Mouse (Mus musculus): ENCODE measurements around the gene Rbm4b.
"Not testable (repeated sequence)": the region's sequence is repeated elsewhere in the genome, so short reads cannot be mapped to it uniquely, and the experiment has no call there.

Gene Rbm4b

GRCm38 (mm10) chr19:4745681-4746080 lies 10.6 kb upstream of the Rbm4b start:
- DNase-seq: peak; percentile 24

- no peak for DNase-seq
Observed at GRCm38 (mm10) chr19:4746611-4747010, 9.7 kb upstream of the Rbm4b start.

- DNase-seq: no peak
Observed at GRCm38 (mm10) chr19:4747631-4748312, 8.5 kb upstream of the Rbm4b start.

GRCm38 (mm10) chr19:4748493-4748892 lies 7.8 kb upstream of the Rbm4b start:
- no peak for DNase-seq

- DNase-seq: no peak
Observed at GRCm38 (mm10) chr19:4749975-4750374, 6.3 kb upstream of the Rbm4b start.

GRCm38 (mm10) chr19:4755565-4756192 lies 618 bp upstream of the Rbm4b start:
- peak; percentile 95 for DNase-seq

GRCm38 (mm10) chr19:4756921-4757320 lies 624 bp downstream of the Rbm4b start:
- DNase-seq: no peak

GRCm38 (mm10) chr19:4760544-4760943 lies 4.2 kb downstream of the Rbm4b start:
- not testable (repeated sequence) for DNase-seq

- DNase-seq: peak; percentile 62
Observed at GRCm38 (mm10) chr19:4762876-4763275, 6.6 kb downstream of the Rbm4b start.

- DNase-seq: peak; percentile 70
Observed at GRCm38 (mm10) chr19:4767507-4768148, 11.3 kb downstream of the Rbm4b start.

GRCm38 (mm10) chr19:4772785-4773184 lies 16.5 kb downstream of the Rbm4b start:
- DNase-seq: no peak

- DNase-seq: peak; percentile 56
Observed at GRCm38 (mm10) chr19:4782891-4783290, 26.6 kb downstream of the Rbm4b start.

- no peak for DNase-seq
Observed at GRCm38 (mm10) chr19:4785206-4785605, 28.9 kb downstream of the Rbm4b start.

- peak; percentile 28 for DNase-seq
Observed at GRCm38 (mm10) chr19:4786313-4786712, 30.0 kb downstream of the Rbm4b start.

GRCm38 (mm10) chr19:4793281-4793830 lies 37.1 kb downstream of the Rbm4b start:
- DNase-seq: no peak

- peak; percentile 100 for DNase-seq
Observed at GRCm38 (mm10) chr19:4793831-4794422, 37.6 kb downstream of the Rbm4b start, which contains the start of gene Rbm4. TSS of gene Rbm4 (minus strand) at chr19:4793901.

- DNase-seq: no peak
Observed at GRCm38 (mm10) chr19:4795929-4796328, 39.6 kb downstream of the Rbm4b start.

- DNase-seq: no peak
Observed at GRCm38 (mm10) chr19:4797846-4798245, 41.5 kb downstream of the Rbm4b start.

GRCm38 (mm10) chr19:4799083-4799482 lies 42.8 kb downstream of the Rbm4b start:
- DNase-seq: no peak

GRCm38 (mm10) chr19:4802691-4803091 lies 46.4 kb downstream of the Rbm4b start:
- DNase-seq: no peak

- DNase-seq: no peak
Observed at GRCm38 (mm10) chr19:4803283-4803682, 47.0 kb downstream of the Rbm4b start.

- peak; percentile 24 for DNase-seq
Observed at GRCm38 (mm10) chr19:4810309-4810708, 54.0 kb downstream of the Rbm4b start.

- no peak for DNase-seq
Observed at GRCm38 (mm10) chr19:4810746-4811062, 54.4 kb downstream of the Rbm4b start.

Data from kidney, adult 9 months (tissue).